Mouse (Mus musculus) liver, embryonic 11.5 days (tissue): ENCODE data around the gene Cyp46a1. TPM values are rescaled to one million over a fixed set of nuclear protein-coding genes. Genes with fewer than 3 reads are reported as not detected.
A peak's percentile ranks its signal among the peaks of the same experiment; 100 is the strongest.

Experiments used
- ATAC-seq: fragments of 200-750 bp; cut with Nextera tagmentation; replicated peaks from 2 replicates; pipeline ENCODE4 v1.8.0; 2017; ENCODE audit warnings: moderate number of reproducible peaks, mild to moderate bottlenecking, moderate TSS enrichment, moderate library complexity; ENCODE audit not compliant: low FRiP score
- DNase-seq: peaks from one replicate; pipeline ENCODE4 v3.0.0-alpha.2; 2017; ENCODE audit warnings: low spot score
- H3K27ac ChIP-seq: fragments of 300-500 bp; sonication (generic); 2 replicates; pipeline ENCODE4 v1.5.1; 2014; ENCODE audit warnings: mild to moderate bottlenecking, low read depth, low read length, control low read depth
- H3K27me3 ChIP-seq: fragments of 300-500 bp; sonication (generic); replicated peaks from 2 replicates; pipeline ENCODE4 v1.6.1; 2014; ENCODE audit warnings: low read length, mixed read lengths; ENCODE audit not compliant: control insufficient read depth, insufficient read depth
- H3K36me3 ChIP-seq: fragments of 300-500 bp; sonication (generic); 2 replicates; pipeline ENCODE4 v1.6.1; 2014; ENCODE audit warnings: mild to moderate bottlenecking, low read length, moderate library complexity, mixed read lengths; ENCODE audit not compliant: control insufficient read depth, insufficient read depth
- H3K4me1 ChIP-seq: fragments of 300-500 bp; sonication (generic); replicated peaks from 2 replicates; pipeline ENCODE4 v1.6.1; 2014; ENCODE audit warnings: low read length, mixed read lengths; ENCODE audit not compliant: control insufficient read depth, insufficient read depth
- H3K4me2 ChIP-seq: fragments of 300-500 bp; sonication (generic); 2 replicates; pipeline ENCODE4 v1.6.1; 2014; ENCODE audit warnings: mild to moderate bottlenecking, control low read depth, moderate library complexity
- H3K4me3 ChIP-seq: fragments of 300-500 bp; sonication (generic); 2 replicates; pipeline ENCODE4 v1.5.1; 2014; ENCODE audit warnings: low read depth, low read length, control low read depth
- H3K9ac ChIP-seq: fragments of 300-500 bp; sonication (generic); 2 replicates; pipeline ENCODE4 v1.6.1; 2014; ENCODE audit warnings: low read depth, low read length, control low read depth
- H3K9me3 ChIP-seq: fragments of 300-500 bp; sonication (generic); 2 replicates; pipeline ENCODE4 v1.6.1; 2016; ENCODE audit warnings: low read length, inconsistent platforms, mixed read lengths; ENCODE audit not compliant: control insufficient read depth
- WGBS: fragments of 180-500 bp; shearing (Covaris S2); extraction: QIAGEN DNeasy Blood & Tissue Kit; methylation state at CpG from one replicate; pipeline ENCODE4 v1.1.7; 2014; 5-methylcytosine and 5-hydroxymethylcytosine counted together
- polyA plus RNA-seq: library from polyadenylated mRNA; unstranded; fragments of >200 nt; fragmentation: Nextera tagmentation; extraction: Ambion mirVana; gene quantifications from 2 replicates; pipeline ENCODE4 v1.2.1, GENCODE M21; 2014

The Cyp46a1 gene
- 1.0 and 2.2 TPM in 2 replicates for polyA plus RNA-seq

GRCm38 (mm10) chr12:108333895-108334445 lies at the start of gene Cyp46a1:
Cyp46a1 (plus strand) TSS chr12:108334381.
- Histone ChIP-seq H3K9me3 (no peaks in the 10 kb centered on the region), H3K27me3 (peaks cover 52% of the 10 kb centered on the region), H3K4me3 (peak within 1 kb of the TSS; percentile 61), H3K4me2 (peak within 1 kb of the TSS; percentile 96), H3K4me1 (peaks cover 13% of the 10 kb centered on the region), H3K9ac (peak within 1 kb of the TSS; percentile 61), H3K36me3 (no peaks in the 10 kb centered on the region), H3K27ac (no peak within 1 kb of the TSS)
- WGBS, result under 1% methylated on average over 48 of the region's 56 CpGs
- DNase-seq (peak; percentile 99), ATAC-seq (peak; percentile 93)

- Histone ChIP-seq H3K9ac (no peak overlapping the region), H3K4me1 (peaks cover 8% of the 10 kb centered on the region), H3K27ac (no peak overlapping the region), H3K27me3 (no peaks in the 10 kb centered on the region), H3K9me3 (no peaks in the 10 kb centered on the region), H3K4me3 (no peak overlapping the region), H3K4me2 (no peak overlapping the region), H3K36me3 (no peaks in the 10 kb centered on the region)
- no peak for ATAC-seq
- no peak for DNase-seq
- WGBS, result 38% methylated on average over 14 of the region's 14 CpGs
Observed at GRCm38 (mm10) chr12:108284455-108285224, 49.5 kb upstream of the Cyp46a1 start.

GRCm38 (mm10) chr12:108285225-108286011 lies 48.8 kb upstream of the Cyp46a1 start:
- peaks cover 8% of the 10 kb centered on the region for H3K4me1 ChIP-seq
- no peaks in the 10 kb centered on the region for H3K36me3 ChIP-seq
- H3K27me3 ChIP-seq, result no peaks in the 10 kb centered on the region
- H3K9ac ChIP-seq, result no peak overlapping the region
- H3K4me3 ChIP-seq, result no peak overlapping the region
- no peak overlapping the region for H3K27ac ChIP-seq
- DNase-seq, result no peak
- no peaks in the 10 kb centered on the region for H3K9me3 ChIP-seq
- H3K4me2 ChIP-seq, result no peak overlapping the region
- ATAC-seq, result no peak
- 40% methylated on average over 11 of the region's 11 CpGs for WGBS

DNA sequence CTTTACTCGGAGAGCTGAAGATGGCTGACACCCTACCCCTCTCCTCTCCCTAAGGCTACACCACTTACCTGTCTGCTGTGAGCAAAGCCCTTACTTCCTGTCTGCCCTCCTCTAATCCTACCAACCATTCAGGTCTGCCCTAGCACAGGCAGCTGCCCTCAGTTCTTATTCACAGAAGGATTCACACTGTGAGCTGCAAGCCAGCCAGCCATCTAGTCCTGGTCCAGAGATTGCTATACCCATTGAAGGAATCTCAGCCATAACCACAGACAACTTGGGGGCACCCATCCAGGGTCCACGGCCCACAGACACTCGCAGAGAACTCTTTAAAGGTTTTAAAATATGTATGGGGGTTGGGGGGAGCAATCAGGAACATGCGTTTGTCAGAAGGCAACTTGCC lies 47.8 kb upstream of the Cyp46a1 start:
- Histone ChIP-seq H3K9me3 (no peaks in the 10 kb centered on the region), H3K4me1 (peaks cover 8% of the 10 kb centered on the region), H3K36me3 (no peaks in the 10 kb centered on the region), H3K27me3 (no peaks in the 10 kb centered on the region), H3K27ac (no peak overlapping the region), H3K9ac (no peak overlapping the region), H3K4me3 (no peak overlapping the region), H3K4me2 (no peak overlapping the region)
- DNase-seq (no peak), ATAC-seq (no peak)
- WGBS, result 70% methylated on average over 4 of the region's 4 CpGs

DNA sequence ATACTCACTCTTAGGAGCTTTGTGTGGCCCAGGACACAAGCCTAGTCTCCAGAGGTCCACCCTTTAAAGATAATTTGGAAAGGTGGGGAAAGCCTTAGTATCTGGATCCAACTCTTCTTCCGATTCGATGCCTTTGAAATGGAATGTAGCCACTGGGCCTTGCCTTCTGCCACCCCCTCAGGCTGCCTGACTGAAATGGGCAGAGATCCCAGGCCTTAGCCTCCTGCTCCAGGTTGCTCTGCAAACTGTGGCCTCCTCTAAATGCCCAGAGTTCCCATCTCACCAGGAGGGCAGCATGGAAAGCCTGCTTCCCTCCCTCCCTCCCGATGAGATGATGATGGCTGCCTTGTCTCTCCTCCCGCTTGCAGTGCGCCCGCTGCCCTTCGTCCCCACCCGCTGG lies 47.2 kb upstream of the Cyp46a1 start:
- no peak for ATAC-seq
- no peaks in the 10 kb centered on the region for H3K36me3 ChIP-seq
- H3K9me3 ChIP-seq, result no peaks in the 10 kb centered on the region
- H3K27ac ChIP-seq, result no peak overlapping the region
- H3K9ac ChIP-seq, result no peak overlapping the region
- H3K27me3 ChIP-seq, result no peaks in the 10 kb centered on the region
- no peak for DNase-seq
- H3K4me2 ChIP-seq, result no peak overlapping the region
- no peak overlapping the region for H3K4me3 ChIP-seq
- H3K4me1 ChIP-seq, result peaks cover 8% of the 10 kb centered on the region
- WGBS, result 91% methylated on average over 8 of the region's 8 CpGs

DNA sequence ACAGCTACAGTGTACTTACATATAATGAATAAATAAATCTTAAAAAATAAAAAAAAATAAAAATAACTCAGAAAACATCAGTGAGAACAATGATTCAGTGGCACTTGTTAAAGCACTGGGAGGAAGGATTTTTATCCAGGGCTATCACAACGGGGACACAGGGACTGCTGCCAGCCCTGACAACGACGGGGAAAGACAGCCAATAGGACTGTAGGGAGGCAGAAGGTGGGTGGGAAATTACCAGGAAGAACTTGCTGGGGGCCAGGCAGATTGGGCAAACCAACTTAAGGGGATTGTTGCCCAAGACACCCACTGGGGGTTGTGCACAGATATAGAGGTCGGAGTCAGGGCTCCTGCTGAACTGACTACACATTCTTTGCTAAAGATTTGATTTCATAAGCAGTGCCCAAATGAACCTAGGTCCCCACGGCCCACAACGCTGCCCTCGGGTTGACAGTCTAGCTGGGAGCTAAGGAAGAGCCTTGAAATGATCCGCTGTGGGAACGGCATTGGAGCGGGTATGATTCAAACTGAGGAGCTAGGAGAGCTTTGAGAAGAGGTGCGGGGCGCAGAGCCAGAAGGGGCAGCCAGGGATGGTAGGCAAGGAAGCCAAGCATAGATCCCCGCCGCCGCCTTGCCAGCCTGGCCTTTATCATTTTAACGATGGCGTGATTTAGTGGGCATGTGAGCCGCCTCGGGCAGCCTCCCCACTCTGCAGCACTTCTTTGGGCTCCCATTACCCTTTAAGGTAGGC lies 45.9 kb upstream of the Cyp46a1 start:
- no peak overlapping the region for H3K4me2 ChIP-seq
- no peak overlapping the region for H3K9ac ChIP-seq
- DNase-seq (no peak), ATAC-seq (no peak)
- H3K36me3 ChIP-seq, result no peaks in the 10 kb centered on the region
- 77% methylated on average over 19 of the region's 19 CpGs for whole genome bisulfite sequencing
- no peak overlapping the region for H3K27ac ChIP-seq
- peaks cover 11% of the 10 kb centered on the region for H3K4me1 ChIP-seq
- H3K27me3 ChIP-seq, result no peaks in the 10 kb centered on the region
- H3K4me3 ChIP-seq, result no peak overlapping the region
- H3K9me3 ChIP-seq, result no peaks in the 10 kb centered on the region

DNA sequence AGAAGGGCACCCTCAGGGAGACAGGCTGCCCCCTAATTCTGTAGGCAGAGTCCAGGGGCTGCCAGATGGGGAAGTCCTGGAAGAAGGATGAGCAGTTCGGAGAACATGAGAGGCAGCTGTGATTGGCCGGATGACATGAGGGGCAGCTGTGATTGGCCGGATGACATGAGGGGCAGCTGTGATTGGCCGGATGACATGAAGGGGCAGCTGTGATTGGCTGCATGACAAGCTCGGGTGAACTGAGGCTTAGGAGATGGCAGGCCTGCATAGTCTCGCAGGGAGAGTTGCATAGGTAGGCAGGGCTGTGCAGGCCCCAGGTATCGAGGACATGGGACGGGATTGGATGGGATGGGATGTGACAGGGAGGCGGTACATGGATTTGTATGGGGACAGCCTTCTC lies 41.8 kb upstream of the Cyp46a1 start:
- DNase-seq (no peak), ATAC-seq (peak; percentile 68)
- Histone ChIP-seq H3K9ac (no peak overlapping the region), H3K4me2 (peak overlapping the region; percentile 50), H3K4me3 (no peak overlapping the region), H3K9me3 (no peaks in the 10 kb centered on the region), H3K36me3 (no peaks in the 10 kb centered on the region), H3K27me3 (no peaks in the 10 kb centered on the region), H3K4me1 (peaks cover 3% of the 10 kb centered on the region; the same call in 1 of the 2 replicates), H3K27ac (no peak overlapping the region)
- 7% methylated on average over 9 of the region's 9 CpGs for WGBS

DNA sequence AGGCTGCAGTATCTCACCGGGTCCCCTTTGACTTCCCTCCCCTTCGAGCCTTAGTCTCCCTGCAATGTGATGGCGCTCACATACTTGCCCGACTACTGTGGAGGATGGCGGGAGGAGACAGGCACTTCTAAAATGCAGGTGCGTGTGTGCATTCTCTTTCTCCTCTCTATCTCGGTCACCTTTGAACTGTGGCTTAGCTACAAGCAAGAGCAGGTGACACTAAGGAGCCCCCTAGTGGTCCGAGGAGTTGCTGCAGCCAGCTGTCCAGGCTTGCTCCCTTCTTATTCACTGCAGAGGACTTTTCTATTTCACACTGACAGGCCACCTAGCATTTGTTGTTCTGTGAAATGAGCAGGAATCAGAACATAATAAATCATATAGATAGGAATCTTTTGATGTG lies 41.2 kb upstream of the Cyp46a1 start:
- no peak overlapping the region for H3K27ac ChIP-seq
- H3K27me3 ChIP-seq, result no peaks in the 10 kb centered on the region
- no peaks in the 10 kb centered on the region for H3K9me3 ChIP-seq
- H3K4me3 ChIP-seq, result no peak overlapping the region
- ATAC-seq (peak; percentile 70), DNase-seq (no peak)
- H3K4me2 ChIP-seq, result peak overlapping the region; percentile 50
- H3K4me1 ChIP-seq, result peaks cover 3% of the 10 kb centered on the region; the same call in 1 of the 2 replicates
- no peaks in the 10 kb centered on the region for H3K36me3 ChIP-seq
- 2% methylated on average over 8 of the region's 8 CpGs for WGBS
- no peak overlapping the region for H3K9ac ChIP-seq
